Mouse (Mus musculus) left cerebral cortex, postnatal 10 days (tissue): ENCODE results near the gene Siae. TPM values are rescaled to one million over a fixed set of nuclear protein-coding genes. Genes with fewer than 3 reads are reported as not detected.

Experiments
- DNase-seq, 2 experiments: peaks; one replicate each; pipeline ENCODE4 v3.0.0; 2021 to 2022; ENCODE audit warnings: low spot score in 2 of 2, mixed read lengths in 1 of 2; ENCODE audit errors: extremely low spot score in 1 of 2
- intact Hi-C: fragments of 180-260 bp; cut with DNase I; formaldehyde crosslinking; loops from one replicate; pipeline ENCODE4 v1.15.1; 2025
- total RNA-seq, 2 experiments: library from RNA; stranded (reverse); gene quantifications; 2 replicates each; pipeline ENCODE4 v1.2.3; 2021

The Siae gene
- total RNA-seq = 10 to 100 TPM; 13.6 to 16.3 TPM

DNA sequence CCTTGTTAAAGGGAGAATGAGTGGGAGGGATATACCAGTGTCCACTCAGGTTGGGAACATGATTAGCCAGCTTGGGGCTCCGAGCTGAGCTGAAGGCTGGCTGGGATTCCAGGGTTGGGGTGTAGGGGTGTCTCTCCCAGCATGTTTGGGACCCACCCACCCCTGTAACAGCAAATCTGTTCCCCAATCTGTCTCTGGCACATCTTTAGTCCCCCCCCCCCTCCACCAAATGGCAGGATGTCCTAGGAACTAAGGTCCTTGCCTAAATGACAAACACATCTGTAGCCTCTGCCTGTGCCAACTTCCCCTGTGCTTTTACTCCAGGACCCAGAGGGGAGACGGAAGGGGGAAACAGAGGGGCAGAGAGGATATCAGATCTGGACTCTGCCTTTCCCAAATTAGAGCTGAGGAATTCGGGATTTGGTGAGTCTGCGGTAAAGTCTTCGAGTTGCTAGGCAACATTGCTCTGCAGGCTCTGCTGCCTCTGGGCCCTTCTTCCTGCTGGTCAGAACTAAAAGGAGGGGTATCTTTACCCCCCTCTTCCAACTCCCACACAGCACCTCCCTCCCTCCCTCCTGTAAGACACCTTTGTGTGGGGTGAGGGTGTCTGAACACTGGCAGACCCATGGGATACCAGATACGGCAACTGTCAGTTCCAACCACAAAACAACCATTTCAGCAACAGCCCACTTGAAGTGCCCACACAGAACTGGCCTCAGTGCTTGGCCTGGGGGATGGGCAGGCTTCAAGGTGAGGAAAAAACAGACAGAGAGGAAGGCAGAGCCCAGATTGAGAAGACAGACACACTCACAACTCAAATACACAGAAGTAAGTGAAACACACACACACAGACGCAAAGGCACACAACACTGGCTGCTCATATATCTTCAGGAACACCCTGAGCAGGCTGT, at the start of gene Siae:
Siae (plus strand) TSS at position 861 of the 911 bp plus-strand sequence.
- no peak for DNase-seq
- intact Hi-C loops = no loop called here

DNA sequence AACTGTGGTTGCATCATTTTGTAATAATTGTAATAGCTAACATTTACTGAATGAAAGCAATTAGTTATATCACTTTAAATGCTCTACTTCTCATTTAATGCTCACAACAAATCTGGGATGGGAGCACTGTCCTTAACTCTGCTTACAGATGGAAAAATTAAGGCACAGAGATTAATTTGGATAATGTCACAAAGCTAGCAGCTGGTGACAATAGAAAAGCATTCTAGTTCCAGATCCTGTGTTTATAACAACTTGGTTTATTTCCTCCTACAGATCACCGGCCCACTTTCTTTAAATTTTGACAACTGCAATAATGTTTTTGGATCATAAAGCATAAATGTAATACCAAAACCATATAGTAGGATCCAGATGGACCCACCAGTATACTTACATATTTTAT, 49.5 kb upstream of the Siae start:
- intact Hi-C loops = no loop called here
- DNase-seq = no peak

DNA sequence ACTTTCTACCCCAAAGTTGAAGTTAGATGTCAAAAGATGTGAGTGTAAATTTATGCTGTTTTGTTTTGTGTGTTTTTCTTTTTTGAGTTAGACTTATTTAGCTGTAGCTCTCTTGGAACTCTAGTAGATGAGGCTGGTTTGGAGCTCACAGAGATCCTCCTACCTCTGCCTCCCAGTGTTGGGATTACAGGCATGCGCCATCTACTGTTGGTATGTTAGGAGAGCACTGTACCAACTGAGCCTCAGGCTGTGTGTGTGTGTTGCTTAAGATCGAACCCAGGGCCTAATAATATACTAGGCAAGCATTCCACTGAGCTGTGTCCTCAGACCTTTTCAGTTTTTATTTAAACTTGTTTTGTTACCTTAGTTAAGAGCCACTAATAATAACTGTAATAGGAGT, 43.4 kb upstream of the Siae start:
- DNase-seq = no peak
- intact Hi-C loops = no loop called here

DNA sequence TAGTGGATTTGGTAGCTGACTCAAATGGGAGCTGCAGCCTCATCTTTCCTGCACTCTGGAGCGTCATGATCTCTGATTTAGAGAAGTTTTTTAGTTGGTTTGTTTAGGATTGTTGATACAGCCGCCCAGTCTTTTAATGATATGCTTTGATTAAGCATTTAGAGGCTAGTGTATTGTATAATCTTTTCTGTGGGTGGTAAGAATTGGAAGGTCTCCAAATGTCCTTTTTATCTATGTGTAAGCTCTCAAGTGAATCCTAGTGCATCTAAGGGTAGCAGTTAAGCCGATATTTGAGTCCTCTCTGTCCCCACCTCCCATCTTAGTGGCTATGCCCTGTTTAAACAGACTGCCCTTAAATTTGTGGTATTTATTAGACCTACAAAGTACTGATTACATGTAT, 41.0 kb upstream of the Siae start:
- intact Hi-C loops = no loop called here
- no peak for DNase-seq

DNA sequence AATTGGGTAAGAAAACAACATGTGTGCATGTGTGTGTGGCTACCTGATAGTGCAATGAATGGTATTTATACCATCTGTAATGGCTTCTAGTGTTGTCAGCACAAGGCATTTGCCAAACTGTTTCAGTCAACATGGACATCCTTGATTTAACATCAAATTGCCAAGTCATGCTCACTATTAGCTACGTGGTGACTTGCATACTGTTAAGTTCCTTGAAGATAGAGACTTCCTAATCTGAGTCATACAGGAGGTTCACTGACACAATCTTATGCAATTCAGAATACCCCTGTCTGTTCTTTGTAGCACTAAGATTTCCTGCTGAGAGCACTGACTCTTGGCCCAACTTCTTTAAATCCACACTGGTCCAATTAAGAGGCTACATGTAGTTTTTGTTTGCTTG, 38.0 kb upstream of the Siae start:
- DNase-seq = no peak
- intact Hi-C loops = no loop called here

DNA sequence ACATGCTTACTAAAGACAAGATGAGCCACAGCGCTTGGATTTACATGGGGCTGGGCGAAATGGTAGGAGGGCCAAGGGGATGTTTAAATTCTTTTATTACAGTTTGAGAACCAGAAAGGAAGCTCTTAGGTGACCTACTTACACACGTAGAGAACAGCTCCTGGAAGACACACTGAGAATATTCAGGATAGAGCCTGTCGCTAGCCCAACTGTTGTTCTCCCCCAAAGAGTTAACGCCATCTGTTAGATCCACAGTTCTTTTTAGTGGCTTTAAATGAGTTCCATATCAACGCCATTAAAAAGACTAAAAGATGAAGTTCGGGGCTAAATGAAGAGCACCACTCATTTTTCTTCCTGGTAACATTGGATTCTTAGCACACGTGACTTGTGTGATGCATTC, 36.5 kb upstream of the Siae start:
- intact Hi-C loops = no loop called here
- no peak for DNase-seq

DNA sequence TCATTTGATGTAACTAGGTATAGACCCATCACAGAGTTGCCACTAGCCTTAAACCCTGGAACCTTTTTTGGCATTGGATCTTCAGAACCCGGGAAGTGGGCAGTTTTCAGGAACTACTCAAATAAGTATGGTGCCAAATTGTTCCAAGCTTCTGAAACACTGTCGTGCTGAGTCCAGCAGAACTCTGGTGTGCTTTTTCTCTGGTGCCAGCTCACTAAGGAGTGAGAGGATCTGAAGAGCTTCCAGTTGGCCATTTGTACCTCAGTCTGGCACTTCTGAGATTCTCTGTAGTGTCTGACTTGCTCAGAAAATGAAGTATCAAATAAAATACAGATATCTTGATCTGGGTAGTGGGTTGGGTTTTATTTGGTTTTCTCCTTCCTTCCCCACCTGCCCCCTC, 35.5 kb upstream of the Siae start:
- no peak for DNase-seq
- intact Hi-C loops = no loop called here

DNA sequence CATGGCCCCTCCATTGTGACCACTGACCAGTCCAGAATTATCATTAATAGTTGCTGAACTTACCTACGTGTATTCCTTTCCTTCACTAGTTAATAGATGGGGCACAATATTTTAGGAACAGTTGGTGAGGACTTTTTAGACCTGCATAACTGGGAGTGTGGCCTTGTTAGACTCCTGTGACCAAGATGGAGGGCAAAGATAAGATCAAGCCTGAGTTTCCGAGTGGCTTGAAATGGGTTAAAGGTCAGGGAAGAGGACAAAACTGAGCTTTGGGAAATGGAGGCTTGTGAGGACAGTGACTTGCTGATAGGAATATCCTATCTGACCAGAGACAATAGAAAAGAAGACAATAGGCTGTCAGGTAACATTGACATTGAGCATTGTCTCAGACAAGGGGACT, 30.0 kb upstream of the Siae start:
- DNase-seq = no peak
- intact Hi-C loops = no loop called here

DNA sequence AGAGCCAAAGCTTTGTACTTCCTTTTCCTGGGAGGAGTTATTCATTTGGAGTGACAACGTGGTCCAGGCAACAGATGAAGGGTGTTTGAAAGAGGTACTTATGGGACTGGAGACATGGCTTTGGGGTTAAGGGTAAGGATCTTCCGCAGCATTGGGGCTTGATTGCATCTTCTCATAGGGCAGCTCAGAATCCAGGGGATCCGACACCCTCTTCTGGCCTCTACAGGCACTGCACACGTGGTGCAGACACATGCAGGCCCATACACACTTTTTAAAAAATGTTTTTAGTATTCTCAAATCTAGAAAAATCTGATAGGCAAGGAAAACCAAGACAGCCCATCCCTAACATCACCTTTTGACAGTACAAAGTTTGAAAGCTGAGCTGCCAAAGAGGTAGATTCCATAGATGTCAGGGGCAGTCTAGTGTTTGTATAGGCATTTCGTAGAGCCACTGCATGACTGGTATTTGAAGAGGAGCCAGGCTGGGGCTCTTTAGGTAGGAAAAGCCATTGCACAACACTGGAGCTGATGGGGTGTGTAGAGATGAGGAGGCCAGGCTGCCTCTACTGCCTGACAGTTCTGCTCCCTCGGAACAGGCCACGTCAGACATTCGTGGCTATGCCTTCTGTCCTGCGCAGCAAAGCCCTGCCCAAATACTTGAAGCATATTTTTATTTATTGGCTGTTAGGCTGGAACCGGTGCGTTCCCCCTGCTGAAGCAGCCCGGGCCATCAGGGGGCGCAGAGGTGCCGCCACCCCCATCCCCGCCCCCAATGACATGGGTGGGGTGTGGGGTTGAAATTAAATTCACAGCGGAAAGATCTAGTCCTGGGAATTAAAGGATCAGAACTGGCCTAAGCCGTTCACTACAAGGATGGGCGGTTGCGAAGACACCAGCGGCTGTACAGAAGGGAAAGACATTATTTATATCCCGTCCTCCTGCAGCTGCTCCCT, 28.8 kb upstream of the Siae start:
- DNase-seq = peak in 1 of 2 experiments; percentile 48
- intact Hi-C loops = no loop called here

DNA sequence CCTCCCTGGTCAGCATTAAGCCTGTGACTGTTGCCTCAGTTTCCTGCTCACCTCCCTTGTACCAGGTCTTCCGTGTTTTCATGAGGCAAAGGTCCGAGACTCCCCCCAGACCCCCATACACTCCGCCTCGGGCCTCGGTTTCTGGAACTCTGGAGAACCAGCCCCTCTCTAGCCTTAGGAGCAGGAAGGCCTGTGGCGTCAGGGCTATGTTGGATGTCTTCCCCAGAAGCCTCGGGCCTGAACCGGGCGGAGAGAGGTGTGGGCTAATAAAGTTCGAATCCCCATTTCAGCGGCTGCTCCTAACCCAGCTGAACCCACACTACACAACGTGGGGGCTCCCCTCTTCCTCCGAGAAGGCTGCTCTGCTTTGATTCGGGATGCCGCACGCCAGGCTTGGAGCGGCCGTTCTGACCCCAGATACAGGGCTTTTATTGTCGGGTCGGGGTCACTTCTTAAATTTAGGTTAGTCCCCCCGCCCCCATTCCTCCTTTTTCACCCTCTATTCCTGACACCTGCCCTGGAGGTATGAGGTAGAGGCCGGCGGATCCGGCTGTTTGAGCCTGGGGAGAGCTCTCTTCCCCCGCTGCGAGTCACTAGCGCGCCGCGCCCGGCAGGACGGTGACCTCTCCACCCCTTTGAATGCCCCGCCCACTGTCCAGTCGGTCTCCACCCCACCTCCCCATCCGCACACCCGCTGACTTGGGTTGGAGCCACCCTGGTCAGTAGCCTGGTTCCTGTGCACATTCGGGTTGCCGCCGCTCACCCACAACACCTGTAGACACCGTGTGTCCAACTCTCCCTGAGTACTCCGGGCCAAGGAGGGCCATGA, 27.9 kb upstream of the Siae start, which contains the start of gene Esam:
Esam (plus strand) TSS at position 683 of the 829 bp plus-strand sequence.
- intact Hi-C loops = no loop called here
- DNase-seq = peak in 1 of 2 experiments; percentile 92

DNA sequence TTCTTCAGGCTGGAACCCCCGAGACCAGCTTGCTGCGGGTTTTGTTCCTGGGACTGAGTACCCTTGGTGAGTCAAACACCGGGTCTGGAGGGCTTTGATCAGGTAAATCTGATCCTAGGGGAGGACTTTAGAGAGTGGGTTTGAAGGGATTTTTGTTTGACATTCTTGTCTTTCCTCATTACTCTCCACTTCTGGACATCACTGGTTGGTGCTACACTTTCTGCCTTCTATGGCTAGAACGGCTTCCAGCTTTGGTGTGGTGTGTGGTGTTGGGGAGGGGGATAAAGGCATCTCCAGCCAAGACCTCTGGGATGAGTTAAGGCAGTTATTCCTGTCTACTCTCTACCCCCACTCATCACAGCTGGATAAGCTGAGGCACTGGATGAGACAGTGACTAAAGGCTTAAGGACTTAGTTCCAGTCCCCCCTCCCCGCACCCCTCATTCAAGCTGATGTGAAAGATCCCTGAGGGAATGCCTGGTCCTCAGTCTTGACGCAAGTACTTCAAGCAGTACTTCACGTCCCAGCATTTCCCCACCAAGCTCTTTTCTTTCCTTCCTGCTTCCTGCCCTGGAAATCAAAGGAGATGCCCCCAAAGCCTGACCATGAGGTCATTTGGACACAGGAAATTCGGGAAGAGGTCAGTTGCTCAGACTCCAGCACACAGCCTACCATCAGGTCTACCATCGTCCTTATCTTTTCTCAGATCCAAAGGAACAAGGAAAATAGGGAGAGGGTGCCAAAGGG, 27.1 kb upstream of the Siae start:
- intact Hi-C loops = no loop called here
- DNase-seq = no peak

DNA sequence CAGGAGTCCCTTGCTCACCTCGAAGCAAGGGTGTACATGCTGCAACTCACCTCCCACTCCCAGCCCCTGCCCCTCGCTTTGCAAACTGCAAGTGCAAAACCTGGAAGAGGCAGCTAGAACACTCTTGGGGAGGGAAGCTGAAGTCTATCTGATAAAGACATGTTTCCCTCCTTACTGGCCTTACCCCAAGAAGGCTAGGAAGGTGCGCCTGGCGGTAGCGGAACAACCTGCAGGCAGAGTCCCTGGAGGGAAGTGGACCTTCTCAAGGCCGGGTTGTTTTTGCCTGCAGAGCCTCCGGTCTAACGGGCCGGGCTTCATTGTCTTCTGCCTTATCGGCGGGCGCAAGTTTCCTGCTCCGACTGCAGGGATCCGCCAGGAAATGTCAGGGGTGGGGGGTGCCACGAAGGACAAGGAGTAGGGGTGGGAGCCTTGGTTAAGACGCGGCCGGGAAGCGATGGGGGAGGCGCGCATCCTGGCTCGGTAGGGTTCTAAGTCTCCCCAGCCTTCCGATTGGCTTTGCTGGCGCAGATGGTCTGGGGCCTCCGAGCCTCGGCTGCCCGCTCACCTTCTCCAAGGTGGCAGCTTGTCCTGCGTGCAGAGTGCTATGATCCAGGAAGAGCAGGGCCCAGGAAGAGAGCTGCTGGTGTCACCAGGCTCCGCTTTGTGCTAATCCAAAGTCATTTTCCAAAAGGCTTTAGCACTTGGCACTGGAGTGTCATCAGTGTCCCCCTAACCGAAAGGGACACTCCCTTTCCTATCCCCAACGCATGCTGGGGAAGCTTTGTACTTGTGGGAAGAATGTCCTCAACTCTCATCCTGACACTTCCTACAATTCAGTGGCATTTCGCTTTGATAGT, 25.2 kb upstream of the Siae start:
- peak in 1 of 2 experiments; percentile 92 for DNase-seq
- intact Hi-C loops = loop anchor here (5.0 kb wide), 1 partner anchor 43 kb away; the partner anchor contains the start of gene Msantd2

DNA sequence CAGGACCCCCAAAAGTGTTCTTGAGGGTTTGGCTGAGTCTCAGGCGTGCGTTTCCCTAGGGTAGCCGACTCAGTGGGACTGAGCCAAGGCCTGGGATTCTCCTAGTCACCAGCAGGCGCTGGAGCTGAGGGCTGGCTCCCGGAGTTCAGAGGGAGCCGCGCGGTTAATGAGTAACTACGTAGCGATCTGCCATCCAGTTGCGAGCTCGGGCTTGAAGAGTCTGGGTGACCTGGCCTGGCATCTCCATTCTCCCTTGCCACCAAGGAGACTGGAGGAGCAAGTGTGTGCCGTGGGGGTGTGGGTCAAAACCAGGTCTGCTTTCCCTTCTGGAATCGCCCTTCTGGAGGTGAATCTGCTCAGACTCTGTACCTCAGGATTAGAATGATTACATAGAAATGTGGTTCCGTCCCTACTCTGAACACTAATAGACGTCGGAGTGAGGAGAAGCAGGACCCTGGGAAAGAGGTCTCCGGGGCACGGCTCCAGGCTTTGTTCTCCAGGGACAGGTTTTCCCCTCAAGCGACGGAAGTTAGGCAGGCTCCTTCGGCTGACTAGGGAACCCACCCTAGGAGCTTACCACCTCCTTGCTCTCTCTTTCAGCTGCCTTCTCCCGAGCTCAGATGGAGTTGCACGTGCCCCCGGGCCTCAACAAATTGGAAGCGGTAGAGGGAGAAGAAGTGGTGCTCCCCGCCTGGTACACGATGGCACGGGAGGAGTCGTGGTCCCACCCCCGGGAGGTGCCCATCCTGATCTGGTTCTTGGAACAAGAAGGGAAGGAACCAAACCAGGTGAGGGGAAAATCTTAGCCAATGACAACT, 24.4 kb upstream of the Siae start:
- intact Hi-C loops = loop anchor here (5.0 kb wide), 1 partner anchor 44 kb away; the partner anchor contains the start of gene Msantd2
- DNase-seq = peak in 1 of 2 experiments; percentile 84

DNA sequence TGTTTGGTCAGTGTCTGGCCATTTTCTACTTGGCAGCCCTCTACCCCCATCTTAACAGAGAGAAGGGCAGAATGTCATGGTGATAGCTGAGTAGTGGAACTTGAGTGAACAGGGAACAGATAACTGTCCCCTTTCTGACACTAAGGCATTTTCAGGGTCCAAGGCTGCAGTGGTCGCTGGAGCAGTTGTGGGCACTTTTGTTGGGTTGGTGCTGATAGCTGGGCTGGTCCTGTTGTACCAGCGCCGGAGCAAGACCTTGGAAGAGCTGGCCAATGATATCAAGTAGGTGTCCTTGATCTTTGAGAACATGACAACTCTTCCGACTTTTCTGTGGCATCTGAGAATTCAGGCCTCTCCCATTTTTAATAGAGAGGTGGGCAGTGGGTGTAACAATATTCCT, 18.6 kb upstream of the Siae start:
- no peak for DNase-seq
- intact Hi-C loops = no loop called here

DNA sequence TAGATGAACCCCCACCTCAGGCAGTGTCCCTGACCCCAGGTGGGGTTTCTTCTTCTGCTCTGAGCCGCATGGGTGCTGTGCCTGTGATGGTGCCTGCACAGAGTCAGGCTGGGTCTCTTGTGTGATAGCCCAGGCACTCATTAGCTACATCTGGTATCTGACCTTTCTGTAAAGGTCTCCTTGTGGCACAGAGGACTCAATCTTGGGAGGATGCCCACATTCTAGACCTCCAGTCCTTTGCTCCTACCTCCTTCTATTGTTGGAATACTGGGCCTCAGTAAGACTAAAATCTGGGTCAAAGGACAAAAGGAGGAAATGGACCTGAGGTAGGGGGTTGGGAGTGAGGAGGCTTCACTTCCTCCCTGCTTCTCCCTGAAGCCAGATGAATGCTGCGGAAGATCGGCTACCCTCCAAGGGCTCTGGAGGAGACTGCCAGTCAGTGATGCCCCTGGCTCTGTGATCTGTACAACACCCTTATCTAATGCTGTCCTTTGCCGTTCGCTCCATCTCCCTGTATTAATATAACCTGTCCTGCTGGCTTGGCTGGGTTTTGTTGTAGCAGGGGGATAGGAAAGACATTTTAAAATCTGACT, 17.7 kb upstream of the Siae start:
- DNase-seq = no peak
- intact Hi-C loops = no loop called here
